Mouse (Mus musculus): ENCODE results near the gene Dcxr.

DNA sequence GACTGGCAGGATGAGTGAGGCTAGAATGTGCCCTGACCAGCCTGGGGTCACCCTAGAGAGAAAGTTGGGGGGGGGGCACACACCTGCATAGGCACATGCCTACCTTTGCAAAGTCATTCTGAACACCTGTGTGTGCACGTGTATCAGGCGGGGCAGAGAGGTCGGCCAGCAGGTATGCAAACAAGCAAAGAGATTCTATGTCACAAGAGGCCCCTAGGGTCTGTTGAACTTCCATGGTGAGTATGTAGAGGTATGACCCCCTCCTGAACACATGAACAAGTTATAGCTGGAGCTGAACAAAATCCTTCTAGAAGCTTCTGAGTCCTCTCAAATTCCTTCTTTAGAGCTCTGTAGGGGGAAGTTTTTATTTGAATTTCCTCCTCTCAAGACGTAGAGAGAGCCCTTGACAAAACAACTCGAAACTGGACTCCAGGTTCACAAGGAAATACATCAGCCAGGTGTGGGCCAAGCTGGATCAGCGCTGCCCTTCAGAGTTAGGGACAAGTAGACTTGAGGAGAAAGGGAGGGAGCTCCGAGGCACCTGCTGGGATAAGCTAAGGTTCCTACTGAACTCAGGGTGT is 17.1 kb upstream of the Dcxr start:
- no peak for TF ChIP-seq TCF3 (IDR thresholded peaks at IDR 0.05; ENCODE audit: insufficient read length, low read depth)
- TF ChIP-seq CEBPB (IDR thresholded peaks at IDR 0.05; ENCODE audit: insufficient read depth, poor library complexity, severe bottlenecking): no peak
- TF ChIP-seq POLR2A (IDR thresholded peaks at IDR 0.05; ENCODE audit: insufficient read length, low read depth): no peak
- no peak for TF ChIP-seq MYOD1 (IDR thresholded peaks at IDR 0.05; ENCODE audit: control insufficient read depth in 1 of 3, insufficient read length in 2 of 3, low read depth in 2 of 3)
- TF ChIP-seq TCF12 (IDR thresholded peaks at IDR 0.05; ENCODE audit: insufficient read depth, poor library complexity, severe bottlenecking): no peak
- TF ChIP-seq USF1 (IDR thresholded peaks at IDR 0.05; ENCODE audit: low read depth): no peak

Data from myocyte (in vitro differentiated cells).